Mouse (Mus musculus) intestine, embryonic 16.5 days (tissue): ENCODE measurements at regions not wholly inside any gene's neighbourhood (a gene's known extent, or its start where the extent isn't known, plus 50 kb on each side); places are given as distances from the start of the nearest gene placed in this dataset.

Experiments used
- ATAC-seq: fragments of 200-750 bp; cut with Nextera tagmentation; 2 replicates; pipeline ENCODE4 v1.8.0; 2017; ENCODE audit warnings: moderate TSS enrichment, moderate library complexity
- H3K27ac ChIP-seq: fragments of 300-500 bp; sonication (generic); 2 replicates; pipeline ENCODE4 v1.5.1; 2014; ENCODE audit warnings: mild to moderate bottlenecking, low read length
- H3K27me3 ChIP-seq: fragments of 300-500 bp; sonication (generic); replicated peaks from 2 replicates; pipeline ENCODE4 v1.6.1; 2014; ENCODE audit warnings: low read length, control low read depth, mixed read lengths; ENCODE audit not compliant: control insufficient read depth, insufficient read depth
- H3K36me3 ChIP-seq: fragments of 300-500 bp; sonication (generic); 2 replicates; pipeline ENCODE4 v1.6.1; 2014; ENCODE audit warnings: low read length, control low read depth; ENCODE audit not compliant: control insufficient read depth, insufficient read depth
- H3K4me1 ChIP-seq: fragments of 300-500 bp; sonication (generic); 2 replicates; pipeline ENCODE4 v1.6.1; 2014; ENCODE audit warnings: low read length, control low read depth, mixed read lengths; ENCODE audit not compliant: control insufficient read depth, insufficient read depth
- H3K4me2 ChIP-seq: fragments of 300-500 bp; sonication (generic); 2 replicates; pipeline ENCODE4 v1.6.1; 2014; ENCODE audit warnings: low read depth, low read length, control low read depth
- H3K4me3 ChIP-seq: fragments of 300-500 bp; sonication (generic); 2 replicates; pipeline ENCODE4 v1.5.1; 2014; ENCODE audit warnings: mild to moderate bottlenecking, low read length
- H3K9ac ChIP-seq: fragments of 300-500 bp; sonication (generic); 2 replicates; pipeline ENCODE4 v1.6.1; 2014; ENCODE audit warnings: low read depth, low read length
- H3K9me3 ChIP-seq: fragments of 300-500 bp; sonication (generic); 2 replicates; pipeline ENCODE4 v1.6.1; 2016; ENCODE audit warnings: low read length, control low read depth; ENCODE audit not compliant: control insufficient read depth
- WGBS: fragments of 180-500 bp; shearing (Covaris S2); extraction: QIAGEN DNeasy Blood & Tissue Kit; methylation state at CpG from one replicate; pipeline ENCODE4 v1.1.7; 2014; 5-methylcytosine and 5-hydroxymethylcytosine counted together

DNA sequence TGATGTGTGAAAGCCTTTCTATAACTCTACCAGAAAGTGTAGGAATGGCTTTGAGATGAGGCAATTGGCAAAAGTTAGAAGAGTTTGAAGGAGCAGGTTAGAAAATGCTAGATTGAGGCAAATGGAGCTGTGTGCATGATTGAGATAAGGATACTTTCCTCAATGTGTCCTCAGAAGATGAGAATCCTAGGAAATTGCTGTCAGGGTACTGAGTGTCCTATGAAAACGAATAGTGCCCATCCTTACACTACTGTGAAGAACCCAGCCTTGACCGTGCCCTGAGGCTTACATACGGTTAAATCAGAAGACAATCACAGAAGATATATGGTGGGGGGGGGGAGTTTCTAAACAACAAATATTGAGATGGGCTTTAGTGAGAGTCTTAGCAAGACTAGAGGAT is 162.8 kb upstream of the Stt3b start:
- H3K4me2 ChIP-seq: no peak overlapping the region
- ATAC-seq: no peak
- H3K9me3 ChIP-seq: no peaks in the 10 kb centered on the region
- no peak overlapping the region for H3K4me3 ChIP-seq
- no peaks in the 10 kb centered on the region for H3K36me3 ChIP-seq
- H3K27me3 ChIP-seq: no peaks in the 10 kb centered on the region
- H3K4me1 ChIP-seq: no peaks in the 10 kb centered on the region
- 93% methylated on average over 3 of the region's 3 CpGs for WGBS
- H3K27ac ChIP-seq: no peak overlapping the region
- H3K9ac ChIP-seq: no peak overlapping the region

DNA sequence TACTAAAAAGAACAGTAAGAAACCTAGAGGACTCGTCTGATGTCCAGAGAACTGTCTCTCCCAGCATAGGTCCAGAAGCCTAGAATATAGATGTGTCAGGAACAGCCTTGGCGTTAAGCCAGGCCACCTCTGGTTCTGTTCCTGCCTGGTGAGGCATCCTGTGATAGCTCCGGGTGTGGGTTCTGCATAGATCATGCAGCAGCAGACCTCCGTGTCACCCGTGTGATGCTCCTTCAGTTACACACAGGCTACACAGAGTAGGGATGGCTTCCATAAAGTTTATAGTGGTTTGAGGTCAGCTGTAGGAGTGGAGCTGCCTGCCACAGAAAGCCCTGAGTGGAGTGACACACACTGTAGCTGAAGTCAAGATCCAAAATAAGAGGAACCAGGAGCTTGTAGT is 163.6 kb upstream of the Stt3b start:
- H3K27ac ChIP-seq: no peak overlapping the region
- no peak overlapping the region for H3K9ac ChIP-seq
- WGBS: 84% methylated on average over 5 of the region's 5 CpGs
- no peak overlapping the region for H3K4me3 ChIP-seq
- H3K27me3 ChIP-seq: no peaks in the 10 kb centered on the region
- H3K4me2 ChIP-seq: no peak overlapping the region
- 0 out of 2 replicates have a peak, but pooled peaks cover 1% of the 10 kb centered on the region for H3K4me1 ChIP-seq
- no peaks in the 10 kb centered on the region for H3K9me3 ChIP-seq
- H3K36me3 ChIP-seq: no peaks in the 10 kb centered on the region
- ATAC-seq: no peak

DNA sequence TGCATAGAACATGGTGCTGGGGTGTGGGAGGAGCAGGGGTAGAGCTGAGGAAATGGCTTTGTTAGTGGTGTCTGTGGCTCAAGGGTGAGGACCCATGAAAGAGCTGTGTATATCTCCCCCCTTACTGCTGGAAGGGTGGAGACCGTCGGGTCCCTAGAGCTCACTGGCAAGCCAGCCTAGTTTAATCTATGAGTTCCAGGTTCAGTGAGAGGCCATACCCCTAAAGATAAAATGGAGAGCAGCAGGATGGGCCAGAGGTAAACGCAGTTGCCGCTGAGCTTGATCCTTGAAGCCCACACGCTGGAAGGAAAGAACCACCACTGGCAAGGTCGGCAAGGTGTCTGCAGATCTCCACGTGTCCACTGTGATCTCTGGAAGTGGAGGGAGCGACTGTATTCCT is 164.1 kb upstream of the Stt3b start:
- 90% methylated on average over 8 of the region's 8 CpGs for WGBS
- Histone ChIP-seq H3K9ac (no peak overlapping the region), H3K4me1 (0 out of 2 replicates have a peak, but pooled peaks cover 4% of the 10 kb centered on the region), H3K27ac (no peak overlapping the region), H3K36me3 (no peaks in the 10 kb centered on the region), H3K9me3 (no peaks in the 10 kb centered on the region), H3K27me3 (no peaks in the 10 kb centered on the region), H3K4me3 (no peak overlapping the region), H3K4me2 (no peak overlapping the region)
- no peak for ATAC-seq

- Histone ChIP-seq H3K4me1 (0 out of 2 replicates have a peak, but pooled peaks cover 4% of the 10 kb centered on the region), H3K27ac (no peak overlapping the region), H3K9me3 (no peaks in the 10 kb centered on the region), H3K36me3 (no peaks in the 10 kb centered on the region), H3K4me2 (no peak overlapping the region), H3K9ac (no peak overlapping the region), H3K27me3 (no peaks in the 10 kb centered on the region), H3K4me3 (no peak overlapping the region)
- 43% methylated on average over 17 of the region's 17 CpGs for WGBS
- ATAC-seq: no peak
Measured at GRCm38 (mm10) chr9:115476205-115476604, 166.0 kb upstream of the Stt3b start.

DNA sequence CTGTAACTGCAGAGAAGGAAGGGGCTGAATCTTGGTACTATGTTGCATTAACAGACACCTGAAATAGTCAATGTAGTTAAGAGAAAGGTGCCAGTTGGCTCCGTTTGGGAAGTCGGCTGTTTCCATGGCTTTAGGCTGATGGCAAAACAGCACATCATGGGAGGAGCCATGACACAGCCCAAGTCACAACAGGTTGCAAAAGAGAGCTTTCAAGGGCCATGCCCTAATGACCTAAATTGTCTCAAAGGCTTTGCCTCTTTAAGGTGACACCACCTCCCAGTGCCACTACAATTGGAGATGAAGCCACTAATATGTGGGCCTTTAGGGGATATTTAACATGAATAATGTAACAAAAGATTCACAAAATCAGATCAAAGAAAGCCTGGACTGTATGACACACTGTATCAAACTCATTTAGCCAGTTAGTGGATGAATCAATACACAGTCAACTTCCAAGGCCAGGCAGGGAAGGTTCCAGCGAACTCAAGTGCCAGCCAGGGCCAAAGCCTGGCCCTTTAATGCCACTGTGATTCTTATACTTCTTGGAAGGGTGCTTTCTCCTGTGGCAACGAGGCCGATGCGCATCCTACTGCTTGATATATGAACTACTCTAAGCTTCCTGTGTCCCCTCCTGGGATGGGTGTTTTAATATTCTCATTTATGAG is 167.5 kb upstream of the Stt3b start:
- WGBS: 80% methylated on average over 6 of the region's 6 CpGs
- H3K9ac ChIP-seq: no peak overlapping the region
- H3K27me3 ChIP-seq: no peaks in the 10 kb centered on the region
- H3K4me3 ChIP-seq: no peak overlapping the region
- no peaks in the 10 kb centered on the region for H3K9me3 ChIP-seq
- no peak overlapping the region for H3K4me2 ChIP-seq
- no peak for ATAC-seq
- H3K4me1 ChIP-seq: 0 out of 2 replicates have a peak, but pooled peaks cover 4% of the 10 kb centered on the region
- no peaks in the 10 kb centered on the region for H3K36me3 ChIP-seq
- H3K27ac ChIP-seq: no peak overlapping the region

GRCm38 (mm10) chr9:115478946-115479345 is 168.7 kb upstream of the Stt3b start:
- 35% methylated on average over 3 of the region's 3 CpGs for WGBS
- Histone ChIP-seq H3K4me2 (no peak overlapping the region), H3K27me3 (no peaks in the 10 kb centered on the region), H3K4me1 (0 out of 2 replicates have a peak, but pooled peaks cover 4% of the 10 kb centered on the region), H3K4me3 (no peak overlapping the region), H3K9ac (no peak overlapping the region), H3K27ac (no peak overlapping the region), H3K9me3 (no peaks in the 10 kb centered on the region), H3K36me3 (no peaks in the 10 kb centered on the region)
- no peak for ATAC-seq

DNA sequence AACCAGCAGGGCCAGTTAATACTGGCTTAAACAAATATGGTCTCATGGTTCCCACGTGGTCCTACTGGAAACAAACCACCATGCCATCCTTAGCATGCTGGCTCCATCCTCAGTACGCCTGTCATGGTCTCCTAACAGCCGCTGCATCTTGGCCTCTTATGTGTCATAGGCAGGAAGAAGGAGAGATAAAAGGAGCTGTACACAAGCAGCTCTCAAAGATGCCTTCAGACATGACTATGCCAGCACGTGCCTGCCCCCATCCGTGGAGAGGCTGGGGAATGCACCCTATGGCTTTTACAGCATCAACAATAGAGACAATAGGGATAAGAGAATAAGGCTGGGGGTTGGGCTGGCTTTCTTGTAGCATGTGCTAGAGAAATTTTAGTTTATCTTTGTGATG is 171.0 kb upstream of the Stt3b start:
- ATAC-seq: no peak
- Histone ChIP-seq H3K9ac (no peak overlapping the region), H3K4me2 (no peak overlapping the region), H3K27me3 (no peaks in the 10 kb centered on the region), H3K9me3 (no peaks in the 10 kb centered on the region), H3K36me3 (no peaks in the 10 kb centered on the region), H3K27ac (no peak overlapping the region), H3K4me1 (0 out of 2 replicates have a peak, but pooled peaks cover 4% of the 10 kb centered on the region), H3K4me3 (no peak overlapping the region)
- WGBS: 73% methylated on average over 5 of the region's 5 CpGs

DNA sequence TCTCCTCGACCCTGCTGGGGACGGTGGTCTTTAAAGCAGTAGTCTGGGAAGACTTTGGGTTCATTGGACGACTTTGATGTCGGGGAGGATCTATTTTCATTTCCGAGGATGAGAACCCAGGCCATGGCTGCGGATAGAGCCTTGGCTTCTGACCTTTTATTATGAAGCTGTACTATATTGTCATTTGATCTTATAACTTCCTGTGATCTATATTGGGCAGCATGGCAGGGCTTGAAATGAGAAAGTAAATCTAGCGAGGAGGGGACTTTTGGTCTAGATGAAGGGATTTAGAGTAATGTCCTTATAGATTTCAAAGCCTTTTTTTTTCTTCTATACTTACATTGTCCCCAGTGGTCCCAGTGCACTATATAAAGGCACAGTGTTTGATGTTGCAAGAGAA is 172.8 kb upstream of the Stt3b start:
- Histone ChIP-seq H3K27ac (no peak overlapping the region), H3K4me1 (0 out of 2 replicates have a peak, but pooled peaks cover 4% of the 10 kb centered on the region), H3K27me3 (no peaks in the 10 kb centered on the region), H3K36me3 (no peaks in the 10 kb centered on the region), H3K9me3 (no peaks in the 10 kb centered on the region), H3K4me3 (no peak overlapping the region), H3K9ac (no peak overlapping the region), H3K4me2 (no peak overlapping the region)
- no peak for ATAC-seq
- 86% methylated on average over 7 of the region's 7 CpGs for WGBS

DNA sequence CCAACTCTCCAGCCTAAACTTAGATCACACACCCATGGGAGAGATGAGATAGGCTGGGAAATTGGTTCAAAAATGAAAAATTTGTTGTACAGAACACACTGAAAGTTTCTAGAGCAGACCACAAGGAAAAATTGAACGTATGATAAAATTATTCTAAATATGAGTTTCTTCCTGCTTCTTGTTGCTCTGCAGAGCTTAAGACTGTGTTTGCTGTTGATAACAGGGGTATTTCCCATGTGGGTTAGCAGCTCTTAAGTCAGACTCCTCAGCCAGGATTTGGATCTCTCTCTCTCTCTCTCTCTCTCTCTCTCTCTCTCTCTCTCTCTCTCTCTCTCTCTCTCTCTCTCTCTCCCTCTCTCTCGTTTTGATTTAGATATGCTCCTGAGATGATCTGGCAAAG is 173.5 kb upstream of the Stt3b start:
- H3K4me3 ChIP-seq: no peak overlapping the region
- H3K4me2 ChIP-seq: no peak overlapping the region
- ATAC-seq: no peak
- no peaks in the 10 kb centered on the region for H3K36me3 ChIP-seq
- WGBS: 43% methylated on average over 2 of the region's 2 CpGs
- H3K9me3 ChIP-seq: no peaks in the 10 kb centered on the region
- no peaks in the 10 kb centered on the region for H3K27me3 ChIP-seq
- no peak overlapping the region for H3K9ac ChIP-seq
- 0 out of 2 replicates have a peak, but pooled peaks cover 4% of the 10 kb centered on the region for H3K4me1 ChIP-seq
- no peak overlapping the region for H3K27ac ChIP-seq

- no peak for ATAC-seq
- H3K36me3 ChIP-seq: no peaks in the 10 kb centered on the region
- no peaks in the 10 kb centered on the region for H3K4me1 ChIP-seq
- no peaks in the 10 kb centered on the region for H3K27me3 ChIP-seq
- H3K4me3 ChIP-seq: no peak overlapping the region
- H3K27ac ChIP-seq: no peak overlapping the region
- H3K9ac ChIP-seq: no peak overlapping the region
- H3K9me3 ChIP-seq: no peaks in the 10 kb centered on the region
- 86% methylated on average over 1 of the region's 1 CpGs for WGBS
- H3K4me2 ChIP-seq: no peak overlapping the region
Measured at GRCm38 (mm10) chr9:115484408-115484807, 174.2 kb upstream of the Stt3b start.
